In the genomic region with DNA sequence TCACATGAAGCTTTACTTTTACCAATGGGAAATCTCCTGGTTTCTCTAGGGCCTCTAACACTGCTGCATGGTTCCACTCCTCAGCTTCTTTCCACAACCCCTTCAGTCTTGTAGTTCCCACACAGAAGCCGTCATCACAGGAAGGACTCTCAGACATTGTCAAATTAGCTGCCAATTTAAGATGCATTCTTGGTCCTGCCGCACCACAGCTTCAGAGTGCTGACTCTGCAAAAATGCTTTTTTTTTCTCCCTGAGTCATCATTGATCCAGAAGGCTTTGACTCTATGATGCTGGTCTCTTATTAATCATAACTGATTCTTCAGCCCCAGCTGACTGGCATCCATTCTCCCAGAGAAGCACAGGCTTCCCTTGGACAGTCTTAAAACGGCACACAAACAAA, we compare ENCODE assay signal across 27 mouse cellular contexts. TPM values are rescaled to one million over a fixed set of nuclear protein-coding genes. Genes with fewer than 3 reads are reported as not detected.
DNase-seq lines count a peak whose midpoint lies in the region; ATAC-seq and TF ChIP-seq lines count a peak whose summit lies in the region.
"Had no signal": no experiment of that assay in that cellular context is flagged by ENCODE, and none has a peak within 500 bp of the region (broad histone marks: within the 10 kb centered on the region; RNA-seq: fewer than 3 reads in every experiment).

No protein-coding gene starts in this region.

- TF ChIP-seq POLR2A in spleen, adult 2 months (IDR thresholded peaks at IDR 0.05; ENCODE audit: low read depth, low read length): no peak
- TF ChIP-seq POLR2A in MEL (IDR thresholded peaks at IDR 0.05; ENCODE audit: control insufficient read depth in 1 of 2, insufficient read depth in 1 of 2, low read depth in 1 of 2, low read length in 2 of 2, poor library complexity in 1 of 2): no peak

- no peak for TF ChIP-seq EP300 in MEL (IDR thresholded peaks at IDR 0.05; ENCODE audit: low read depth in 1 of 2, low read length in 2 of 2)

- no peaks in the 10 kb centered on the region for H3K9me3 ChIP-seq in MEL (replicated peaks; ENCODE audit: insufficient read depth, low read length)
- H3K9me3 ChIP-seq: embryonic facial prominence, embryonic 12.5 days; forebrain, embryonic 13.5 days; G1E; heart, embryonic 10.5 days; limb, embryonic 15.5 days; neural tube, embryonic 12.5 days had no signal

- H3K27me3 ChIP-seq in spleen, adult 2 months (ENCODE audit: control insufficient read depth, insufficient read depth, low read length): no peaks in the 10 kb centered on the region
- H3K27me3 ChIP-seq in MEL (ENCODE audit: control insufficient read depth in 1 of 2, insufficient read depth in 2 of 2, low read length in 2 of 2): no peaks in the 10 kb centered on the region
- H3K27me3 ChIP-seq: embryonic facial prominence, embryonic 12.5 days; forebrain, embryonic 13.5 days; limb, embryonic 15.5 days; neural tube, embryonic 12.5 days had no signal

- no peak for DNase-seq in spleen, adult 2 months (ENCODE audit: low read depth in 1 of 2, low spot score in 2 of 2)
- DNase-seq in spleen, postnatal 4 days (ENCODE audit: low spot score in 2 of 2): no peak
- DNase-seq in MEL (ENCODE audit: low read depth, low spot score): no peak
- no peak for DNase-seq in layer of hippocampus, postnatal 36 days
- no peak for DNase-seq in kidney, postnatal 36 days
- no peak for DNase-seq in adrenal gland, postnatal 4 days (ENCODE audit: low spot score in 2 of 2)
- DNase-seq: adrenal gland, adult 2 months; cerebellum, adult 18-20 months; cerebellum, postnatal 14 days; gastrocnemius, adult 2 months; heart, postnatal 14 days; kidney, adult 11 months; layer of hippocampus, adult 9-11 months; left cerebral cortex, postnatal 4 days; lung, postnatal 4 days; midbrain, embryonic 14.5 days; retina, postnatal 1 day; thymus, adult 18-20 months had no signal

- no peak for TF ChIP-seq RAD21 in MEL (IDR thresholded peaks at IDR 0.05; ENCODE audit: low read depth, low read length)

- H3K4me1 ChIP-seq in spleen, adult 2 months (ENCODE audit: control insufficient read depth, insufficient read depth, insufficient read length): peaks cover 7% of the 10 kb centered on the region
- peaks cover 11 to 14% of the 10 kb centered on the region in 2 experiments for H3K4me1 ChIP-seq in MEL (ENCODE audit: control insufficient read depth in 1 of 2, insufficient read depth in 2 of 2, low read length in 2 of 2)
- H3K4me1 ChIP-seq: embryonic facial prominence, embryonic 12.5 days; forebrain, embryonic 13.5 days; heart, embryonic 10.5 days; limb, embryonic 15.5 days; neural tube, embryonic 12.5 days had no signal

- 62% methylated on average over 3 of the region's 3 CpGs for WGBS in spleen, adult 2 months

- no peak overlapping the region for H3K9ac ChIP-seq in MEL (ENCODE audit: control insufficient read depth, low read depth, low read length, poor library complexity, severe bottlenecking)
- H3K9ac ChIP-seq: embryonic facial prominence, embryonic 12.5 days; forebrain, embryonic 13.5 days; limb, embryonic 15.5 days; neural tube, embryonic 12.5 days had no signal

- no peak overlapping the region for H3K4me3 ChIP-seq in spleen, adult 2 months (ENCODE audit: extremely low read depth, insufficient read depth, insufficient read length)
- no peak overlapping the region for H3K4me3 ChIP-seq in MEL (ENCODE audit: control insufficient read depth in 1 of 2, insufficient read depth in 1 of 2, low read depth in 2 of 2, low read length in 2 of 2)
- H3K4me3 ChIP-seq: embryonic facial prominence, embryonic 12.5 days; forebrain, embryonic 13.5 days; gastrocnemius, adult 2 months; heart, embryonic 10.5 days; left cerebral cortex, adult 2 months; limb, embryonic 15.5 days; neural tube, embryonic 12.5 days had no signal

- H3K27ac ChIP-seq in spleen, adult 2 months (ENCODE audit: insufficient read depth, low read length): peak overlapping the region; percentile 66
- H3K27ac ChIP-seq in MEL (ENCODE audit: control insufficient read depth, low read depth, low read length): no peak overlapping the region
- H3K27ac ChIP-seq: embryonic facial prominence, embryonic 12.5 days; forebrain, embryonic 13.5 days; gastrocnemius, adult 2 months; heart, embryonic 10.5 days; hindbrain, postnatal 0 days; left cerebral cortex, adult 2 months; limb, embryonic 15.5 days; neural tube, embryonic 12.5 days had no signal

- no peak for TF ChIP-seq CTCF in spleen, adult 2 months (IDR thresholded peaks at IDR 0.05; ENCODE audit: extremely low read depth, insufficient read depth, insufficient read length, insufficient replicate concordance)
- no peak for TF ChIP-seq CTCF in MEL (IDR thresholded peaks at IDR 0.05 in 2 of 3, conservative IDR thresholded peaks at IDR 0.05 in 1 of 3; ENCODE audit: control insufficient read depth in 1 of 3, insufficient read depth in 1 of 3, low read depth in 2 of 3, low read length in 3 of 3, poor library complexity in 1 of 3, severe bottlenecking in 1 of 3)

- H3K36me3 ChIP-seq in spleen, adult 2 months (ENCODE audit: control insufficient read depth, insufficient read depth, low read length): no peaks in the 10 kb centered on the region
- H3K36me3 ChIP-seq in MEL (ENCODE audit: control insufficient read depth in 1 of 2, insufficient read depth in 2 of 2, low read length in 2 of 2): peaks cover 0 to 16% of the 10 kb centered on the region in 2 experiments; a peak in 2 of 4 replicates
- H3K36me3 ChIP-seq: embryonic facial prominence, embryonic 12.5 days; G1E; heart, embryonic 10.5 days; limb, embryonic 15.5 days; neural tube, embryonic 12.5 days had no signal

- ATAC-seq in inflammation-experienced regulatory T-cells, adult 6 months: peak; percentile 10
- ATAC-seq: forebrain, embryonic 13.5 days; hindbrain, postnatal 0 days had no signal

- no peaks in the 10 kb centered on the region for H3K79me2 ChIP-seq in MEL (ENCODE audit: control insufficient read depth, insufficient read depth, low read length, poor library complexity)

TF ChIP-seq in MEL, 35 proteins besides CTCF, POLR2A, EP300 and RAD21:
- TF ChIP-seq ZKSCAN1 (IDR thresholded peaks at IDR 0.05; ENCODE audit: low read depth, low read length) (no peak), POLR2AphosphoS5 (IDR thresholded peaks at IDR 0.05; ENCODE audit: borderline replicate concordance, low read depth, low read length) (no peak), MAFK (IDR thresholded peaks at IDR 0.05; ENCODE audit: borderline replicate concordance, low read depth, low read length) (peak; percentile 84), CHD1 (IDR thresholded peaks at IDR 0.05; ENCODE audit: low read depth, low read length) (no peak), ZMIZ1 (IDR thresholded peaks at IDR 0.05; ENCODE audit: low read depth, low read length) (0 out of 2 replicates have a peak, but pooled peaks have one; percentile 21)

RNA-seq across cellular contexts. Expression of gene Cd47, which starts 19.2 kb away (rescaled TPM):
- polyA plus RNA-seq in spleen, adult 2 months (2012; rRNA removed): 56.8 and 83.9 TPM in 2 replicates
- 57.5 and 86.6 TPM in 2 replicates for total RNA-seq in MEL (2012; rRNA removed)
- 10 to 100 TPM; 45.9 to 51.7 TPM for polyA plus RNA-seq in MEL (2012; ENCODE audit: insufficient read depth in 1 of 2, insufficient read length in 2 of 2, low read depth in 1 of 2, low replicate concordance in 2 of 2, missing spikeins in 1 of 2)
- polyA plus RNA-seq in inflammation-experienced regulatory T-cells, adult 6 months (2017; shearing (Covaris generic)): 100 to 1,000 TPM; 201 to 329 (median 236) TPM
- 100 to 1,000 TPM; 223 to 229 TPM for total RNA-seq in layer of hippocampus, postnatal 36 days (2021)
- total RNA-seq in adrenal gland, postnatal 4 days (2021): 100 to 1,000 TPM; 167 to 169 TPM
